Mouse (Mus musculus) neural tube, embryonic 13.5 days (tissue): ENCODE data around the gene Dolk. TPM values are rescaled to one million over a fixed set of nuclear protein-coding genes. Genes with fewer than 3 reads are reported as not detected.

Experiments used
- ATAC-seq: fragments of 200-750 bp; cut with Nextera tagmentation; 2 replicates; pipeline ENCODE4 v1.8.0; 2017; ENCODE audit warnings: low read depth, mild to moderate bottlenecking, moderate TSS enrichment, moderate library complexity
- H3K27ac ChIP-seq: fragments of 300-500 bp; sonication (generic); replicated peaks from 2 replicates; pipeline ENCODE4 v1.5.1; 2015; ENCODE audit warnings: moderate library complexity, mild to moderate bottlenecking, inconsistent platforms
- H3K27me3 ChIP-seq: fragments of 300-500 bp; sonication (generic); 2 replicates; pipeline ENCODE4 v1.6.1; 2015; ENCODE audit warnings: mild to moderate bottlenecking, inconsistent platforms
- H3K36me3 ChIP-seq: fragments of 300-500 bp; sonication (generic); 2 replicates; pipeline ENCODE4 v1.6.1; 2015; ENCODE audit warnings: mild to moderate bottlenecking, inconsistent platforms
- H3K4me1 ChIP-seq: fragments of 300-500 bp; sonication (generic); replicated peaks from 2 replicates; pipeline ENCODE4 v1.6.1; 2015; ENCODE audit warnings: inconsistent platforms
- H3K4me2 ChIP-seq: fragments of 300-500 bp; sonication (generic); 2 replicates; pipeline ENCODE4 v1.6.1; 2015; ENCODE audit warnings: inconsistent platforms, mild to moderate bottlenecking, moderate library complexity
- H3K4me3 ChIP-seq: fragments of 300-500 bp; sonication (generic); 2 replicates; pipeline ENCODE4 v1.5.1; 2015; ENCODE audit warnings: mild to moderate bottlenecking, inconsistent platforms
- H3K9ac ChIP-seq: fragments of 300-500 bp; sonication (generic); 2 replicates; pipeline ENCODE4 v1.6.1; 2015; ENCODE audit warnings: moderate library complexity, mild to moderate bottlenecking, inconsistent platforms
- H3K9me3 ChIP-seq: fragments of 300-500 bp; sonication (generic); 2 replicates; pipeline ENCODE4 v1.6.1; 2016; ENCODE audit warnings: inconsistent platforms
- WGBS: fragments of 180-500 bp; shearing (Covaris S2); methylation state at CpG from one replicate; pipeline ENCODE4 v1.1.7; 2015; 5-methylcytosine and 5-hydroxymethylcytosine counted together
- polyA plus RNA-seq: library from polyadenylated mRNA; unstranded; fragments of >200 nt; fragmentation: Nextera tagmentation; extraction: Ambion mirVana; gene quantifications from 2 replicates; pipeline ENCODE4 v1.2.1, GENCODE M21; 2015

Gene Dolk
- polyA plus RNA-seq = 33.1 and 35.6 TPM in 2 replicates

DNA sequence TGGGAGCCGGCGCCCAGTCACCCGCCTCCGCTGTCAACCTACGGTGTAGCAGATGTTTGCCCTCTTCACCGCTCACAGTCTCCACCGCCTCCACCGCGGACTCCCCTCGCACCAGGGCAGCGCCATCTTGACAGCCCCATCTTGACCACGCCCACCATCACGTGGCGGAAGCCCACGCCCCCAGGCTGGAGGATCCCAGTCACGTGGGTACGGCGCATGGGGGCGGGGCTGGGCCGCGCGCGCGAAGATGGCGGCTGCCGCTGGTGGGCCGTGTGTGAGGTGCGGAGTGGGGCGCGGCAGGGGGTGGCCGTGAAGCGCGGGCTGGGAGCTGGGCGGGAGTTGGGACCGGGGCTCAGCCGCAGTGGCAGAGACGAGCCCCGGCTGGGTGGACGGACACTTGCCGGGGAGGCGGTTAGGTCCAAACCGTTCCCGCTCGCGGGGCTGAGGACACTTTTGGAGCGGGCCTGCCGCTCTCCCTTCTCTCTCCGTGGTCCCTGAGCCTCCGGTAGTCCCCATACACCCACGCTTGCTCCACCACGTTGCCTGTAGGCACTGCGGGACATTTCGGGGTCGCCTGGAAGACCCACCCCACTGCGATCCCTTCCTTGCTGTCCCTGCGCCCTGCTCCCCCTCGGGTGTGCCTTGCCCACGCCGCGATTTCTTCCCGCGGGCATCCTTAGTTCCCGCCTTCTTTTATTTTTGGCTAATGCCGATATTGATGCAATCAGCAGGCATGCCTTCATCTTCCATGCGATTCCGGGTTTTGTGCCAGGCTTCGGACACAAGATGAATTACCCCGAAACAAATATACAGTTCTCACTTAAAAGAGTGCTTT is at the start of gene Dolk, which contains the start of gene Nup188:
Dolk (minus strand) TSS at position 143 of the 835 bp plus-strand sequence.
Nup188 (plus strand) TSS at position 206 of the 835 bp plus-strand sequence.
- peak within 1 kb of the TSS; percentile 96 for H3K4me3 ChIP-seq
- H3K9ac ChIP-seq = peak within 1 kb of the TSS; percentile 90
- ATAC-seq = peak; percentile 94
- WGBS = under 1% methylated on average over 53 of the region's 68 CpGs
- H3K4me1 ChIP-seq = peaks cover 26% of the 10 kb centered on the region
- peaks cover 3% of the 10 kb centered on the region; the same call in 1 of the 2 replicates for H3K36me3 ChIP-seq
- H3K4me2 ChIP-seq = peak within 1 kb of the TSS; percentile 95
- no peaks in the 10 kb centered on the region for H3K9me3 ChIP-seq
- peak within 1 kb of the TSS; percentile 71 for H3K27ac ChIP-seq
- no peaks in the 10 kb centered on the region for H3K27me3 ChIP-seq

DNA sequence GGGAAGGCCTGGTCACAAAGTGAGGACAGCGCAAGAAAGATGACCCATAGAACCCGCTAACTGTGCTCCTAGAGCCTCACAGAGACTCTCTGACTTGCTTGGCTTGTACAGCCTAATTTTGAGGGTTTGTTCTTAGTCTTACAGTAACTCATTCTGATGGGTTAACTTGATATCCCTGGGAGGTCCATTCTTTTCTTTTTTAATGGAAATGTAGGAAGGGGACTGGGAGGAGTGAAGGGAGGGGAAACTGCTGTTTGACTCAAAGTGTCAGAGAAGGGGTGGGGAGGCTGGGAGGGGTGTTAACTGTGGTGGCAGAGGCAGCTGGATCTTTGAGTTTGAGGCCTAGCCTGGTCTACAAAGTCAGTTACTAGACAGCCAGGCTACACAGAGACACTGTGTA is 49.2 kb upstream of the Dolk start:
- Histone ChIP-seq H3K27ac (no peak overlapping the region), H3K4me3 (no peak overlapping the region), H3K4me2 (no peak overlapping the region), H3K27me3 (no peaks in the 10 kb centered on the region), H3K36me3 (peaks cover 97% of the 10 kb centered on the region), H3K9me3 (no peaks in the 10 kb centered on the region), H3K9ac (no peak overlapping the region), H3K4me1 (no peaks in the 10 kb centered on the region)
- 88% methylated on average over 2 of the region's 2 CpGs for WGBS
- ATAC-seq = no peak

DNA sequence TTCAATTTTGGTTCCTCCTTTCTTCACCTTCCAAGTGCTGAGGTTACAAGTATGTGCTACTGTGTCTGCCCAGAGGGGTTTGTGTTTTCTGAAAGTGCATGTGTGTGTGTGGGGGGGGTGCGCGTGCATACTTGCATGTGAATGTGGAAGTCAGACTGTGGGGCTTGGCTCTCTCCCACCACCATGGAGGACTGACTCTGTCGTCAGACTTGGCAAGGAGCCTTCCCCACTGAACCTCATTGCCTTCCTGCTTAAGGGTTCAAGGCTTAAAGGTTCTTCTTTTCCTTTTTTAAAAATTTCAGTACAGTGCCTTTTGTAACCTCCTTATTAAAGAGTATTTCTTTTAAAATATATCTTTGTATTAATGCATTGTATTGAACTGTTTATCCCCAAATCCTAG is 42.7 kb upstream of the Dolk start:
- Histone ChIP-seq H3K4me1 (no peaks in the 10 kb centered on the region), H3K9me3 (no peaks in the 10 kb centered on the region), H3K27ac (no peak overlapping the region), H3K9ac (no peak overlapping the region), H3K27me3 (no peaks in the 10 kb centered on the region), H3K36me3 (peaks cover 99% of the 10 kb centered on the region), H3K4me3 (no peak overlapping the region), H3K4me2 (no peak overlapping the region)
- WGBS = 85% methylated on average over 3 of the region's 3 CpGs
- ATAC-seq = no peak

DNA sequence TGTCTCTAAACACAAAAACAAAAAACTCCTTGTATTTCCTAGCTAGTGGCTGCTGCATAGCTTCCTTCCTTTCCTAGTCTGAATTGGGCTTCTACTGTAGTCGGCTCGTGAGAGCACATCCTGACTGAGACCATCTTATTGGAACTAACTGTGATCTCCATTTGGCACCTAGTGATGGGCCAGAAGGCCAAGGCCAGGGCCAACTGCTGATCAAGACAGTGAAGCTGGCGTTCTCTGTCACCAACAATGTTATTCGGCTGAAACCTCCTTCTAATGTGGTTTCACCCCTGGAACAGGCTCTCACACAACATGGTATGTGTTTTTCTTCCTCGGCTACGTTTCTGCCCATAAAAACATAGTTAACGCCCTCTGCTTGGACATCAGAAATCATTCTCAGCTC is 41.1 kb upstream of the Dolk start:
- H3K27me3 ChIP-seq = no peaks in the 10 kb centered on the region
- no peaks in the 10 kb centered on the region for H3K4me1 ChIP-seq
- peaks cover 99% of the 10 kb centered on the region for H3K36me3 ChIP-seq
- no peak overlapping the region for H3K9ac ChIP-seq
- no peak overlapping the region for H3K27ac ChIP-seq
- no peak for ATAC-seq
- no peak overlapping the region for H3K4me2 ChIP-seq
- H3K9me3 ChIP-seq = no peaks in the 10 kb centered on the region
- WGBS = 96% methylated on average over 7 of the region's 7 CpGs
- no peak overlapping the region for H3K4me3 ChIP-seq

DNA sequence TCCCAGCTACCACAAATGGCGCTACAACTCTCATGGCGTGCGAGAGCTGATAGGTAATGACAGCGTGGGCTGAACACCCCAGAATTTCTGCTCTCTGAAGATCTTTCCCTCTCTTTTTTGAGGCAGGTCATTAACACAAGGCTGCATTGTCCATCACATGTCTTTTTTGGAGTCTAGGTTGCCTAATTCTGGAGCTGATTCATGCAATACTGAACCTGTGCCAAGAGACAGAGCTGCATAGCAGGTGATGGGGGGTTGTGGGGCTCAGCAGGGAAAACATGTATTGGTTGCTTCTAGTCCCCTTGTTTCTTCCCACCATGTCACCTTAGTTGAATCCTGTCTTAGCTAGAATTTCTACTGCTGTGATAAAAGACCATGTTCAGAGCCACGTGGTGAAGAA is 39.2 kb upstream of the Dolk start:
- no peak for ATAC-seq
- H3K4me2 ChIP-seq = no peak overlapping the region

DNA sequence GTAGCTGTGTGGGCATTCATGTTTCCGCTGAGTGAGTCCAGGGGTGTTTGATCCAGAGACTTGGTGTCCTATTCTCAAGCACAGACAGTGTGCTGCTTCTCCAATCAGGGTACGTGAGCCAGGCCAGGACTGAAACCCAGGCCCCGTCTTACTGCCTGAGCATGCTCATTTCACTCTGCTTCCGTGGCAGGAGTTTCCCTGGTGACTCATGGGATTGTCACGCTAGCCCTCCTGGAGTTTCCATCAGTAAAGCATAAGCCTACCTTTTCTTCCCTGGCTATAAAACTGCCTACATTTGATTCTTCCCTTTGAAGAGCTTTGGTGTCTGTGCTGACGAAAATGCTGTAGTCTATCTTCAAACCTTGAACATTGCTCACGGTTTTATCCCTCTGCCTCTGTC is 37.0 kb upstream of the Dolk start:
- Histone ChIP-seq H3K9me3 (no peaks in the 10 kb centered on the region), H3K36me3 (peaks cover 99% of the 10 kb centered on the region), H3K9ac (no peak overlapping the region), H3K4me1 (no peaks in the 10 kb centered on the region), H3K27ac (no peak overlapping the region), H3K4me3 (no peak overlapping the region), H3K4me2 (no peak overlapping the region), H3K27me3 (no peaks in the 10 kb centered on the region)
- ATAC-seq = no peak
- WGBS = 88% methylated on average over 7 of the region's 7 CpGs

More for the DNA sequence above, 39.2 kb upstream of the Dolk start:
- Histone ChIP-seq H3K4me3 (no peak overlapping the region), H3K4me1 (no peaks in the 10 kb centered on the region), H3K27me3 (no peaks in the 10 kb centered on the region), H3K9ac (no peak overlapping the region), H3K36me3 (peaks cover 99% of the 10 kb centered on the region), H3K27ac (no peak overlapping the region), H3K9me3 (no peaks in the 10 kb centered on the region)
- 95% methylated on average over 5 of the region's 5 CpGs for WGBS

DNA sequence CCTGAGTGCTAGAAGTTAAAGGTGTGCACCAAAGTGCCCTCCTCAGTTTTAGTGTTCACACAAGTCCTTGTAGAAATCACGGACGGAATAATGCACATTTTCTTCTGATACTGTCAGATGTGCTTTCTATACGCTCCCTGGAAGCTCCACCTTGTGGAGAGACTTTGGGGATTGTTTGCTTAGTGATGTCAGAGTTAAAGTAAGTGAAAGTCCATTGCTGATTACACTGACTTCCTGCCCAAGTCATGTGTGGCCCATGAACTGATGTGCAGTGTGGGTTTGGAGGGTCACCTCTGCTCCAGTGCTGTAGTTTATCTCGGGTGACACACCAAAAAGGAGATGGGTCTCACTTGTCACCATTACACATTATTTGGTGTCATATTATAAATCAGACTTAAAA is 33.1 kb upstream of the Dolk start:
- no peak overlapping the region for H3K9ac ChIP-seq
- ATAC-seq = no peak

DNA sequence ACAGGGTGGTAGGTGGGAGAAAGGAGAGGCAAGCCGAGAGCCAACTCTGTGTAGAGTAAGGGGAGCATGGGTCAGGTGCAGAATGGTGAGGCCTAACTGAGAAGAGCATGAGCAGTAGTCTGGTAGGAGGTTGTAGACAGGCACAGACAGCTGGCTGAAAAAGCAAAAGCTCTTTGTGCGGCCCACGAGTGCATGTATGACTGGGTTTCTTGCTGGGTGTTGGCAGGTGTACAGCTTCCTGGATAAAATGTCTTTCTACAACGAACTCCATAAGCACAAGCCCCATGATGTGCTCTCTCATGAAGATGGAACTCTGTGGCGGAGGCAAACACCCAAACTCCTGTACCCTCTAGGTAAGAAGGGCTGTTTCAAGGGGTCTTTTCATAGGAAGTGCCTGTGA is 30.8 kb upstream of the Dolk start:
- no peak overlapping the region for H3K4me2 ChIP-seq
- H3K9ac ChIP-seq = no peak overlapping the region
- ATAC-seq = no peak
- peaks cover 99% of the 10 kb centered on the region for H3K36me3 ChIP-seq
- WGBS = 97% methylated on average over 5 of the region's 5 CpGs
- no peaks in the 10 kb centered on the region for H3K27me3 ChIP-seq
- no peaks in the 10 kb centered on the region for H3K4me1 ChIP-seq
- H3K9me3 ChIP-seq = no peaks in the 10 kb centered on the region
- no peak overlapping the region for H3K4me3 ChIP-seq
- H3K27ac ChIP-seq = no peak overlapping the region

More for the DNA sequence above, 33.1 kb upstream of the Dolk start:
- no peaks in the 10 kb centered on the region for H3K27me3 ChIP-seq
- H3K4me3 ChIP-seq = no peak overlapping the region
- whole genome bisulfite sequencing = 88% methylated on average over 4 of the region's 4 CpGs
- H3K9me3 ChIP-seq = no peaks in the 10 kb centered on the region
- H3K4me2 ChIP-seq = no peak overlapping the region
- no peaks in the 10 kb centered on the region for H3K4me1 ChIP-seq
- H3K36me3 ChIP-seq = peaks cover 99% of the 10 kb centered on the region
- no peak overlapping the region for H3K27ac ChIP-seq

DNA sequence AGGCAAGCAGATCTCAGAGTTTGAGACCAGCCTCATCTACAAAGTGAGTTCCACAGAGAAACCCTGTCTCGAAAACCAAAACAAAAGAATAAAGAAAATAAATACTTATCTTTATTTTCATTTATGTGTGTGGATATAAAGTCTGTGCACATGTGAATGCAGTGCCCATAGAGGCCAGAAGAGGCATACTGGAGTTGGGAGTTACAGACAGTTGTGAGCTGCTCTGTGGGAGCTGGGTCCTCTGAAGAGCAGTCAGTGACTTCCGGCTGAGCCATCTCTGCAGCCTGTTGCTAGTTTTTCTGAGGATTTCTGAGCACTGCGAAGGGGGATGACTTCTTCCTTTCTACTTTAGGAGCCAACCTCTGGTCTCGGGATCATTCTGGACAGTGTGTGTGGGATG is 30.0 kb upstream of the Dolk start:
- H3K27me3 ChIP-seq = no peaks in the 10 kb centered on the region
- H3K4me3 ChIP-seq = no peak overlapping the region
- no peaks in the 10 kb centered on the region for H3K9me3 ChIP-seq
- no peaks in the 10 kb centered on the region for H3K4me1 ChIP-seq
- no peak overlapping the region for H3K4me2 ChIP-seq
- no peak overlapping the region for H3K9ac ChIP-seq
- no peak for ATAC-seq
- H3K36me3 ChIP-seq = peaks cover 97% of the 10 kb centered on the region
- WGBS = 94% methylated on average over 4 of the region's 4 CpGs
- no peak overlapping the region for H3K27ac ChIP-seq

DNA sequence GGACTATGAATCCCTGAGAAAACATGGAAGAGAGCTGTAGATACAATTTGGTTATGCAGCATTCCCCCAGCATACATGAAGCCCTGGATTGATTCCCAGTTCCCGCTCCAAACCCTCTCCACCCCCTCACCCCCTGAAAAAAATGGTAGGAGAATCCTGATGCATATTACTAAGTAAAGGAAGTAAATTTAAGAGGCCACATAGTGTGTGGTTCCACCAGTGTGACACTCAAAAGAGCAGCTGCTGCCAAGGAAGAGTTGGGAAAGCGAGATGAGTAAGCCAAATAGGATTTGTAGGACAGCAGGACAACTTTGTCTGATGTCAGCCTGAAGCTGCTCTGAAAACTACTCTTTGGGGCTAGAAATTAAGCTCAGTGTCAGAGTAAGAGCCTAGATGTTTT is 25.3 kb upstream of the Dolk start:
- H3K4me3 ChIP-seq = no peak overlapping the region
- H3K27me3 ChIP-seq = no peaks in the 10 kb centered on the region
- no peak overlapping the region for H3K9ac ChIP-seq
- WGBS = 91% methylated on average over 2 of the region's 2 CpGs
- no peak for ATAC-seq
- H3K27ac ChIP-seq = no peak overlapping the region
- no peaks in the 10 kb centered on the region for H3K4me1 ChIP-seq
- peaks cover 98% of the 10 kb centered on the region for H3K36me3 ChIP-seq
- no peaks in the 10 kb centered on the region for H3K9me3 ChIP-seq
- H3K4me2 ChIP-seq = no peak overlapping the region

DNA sequence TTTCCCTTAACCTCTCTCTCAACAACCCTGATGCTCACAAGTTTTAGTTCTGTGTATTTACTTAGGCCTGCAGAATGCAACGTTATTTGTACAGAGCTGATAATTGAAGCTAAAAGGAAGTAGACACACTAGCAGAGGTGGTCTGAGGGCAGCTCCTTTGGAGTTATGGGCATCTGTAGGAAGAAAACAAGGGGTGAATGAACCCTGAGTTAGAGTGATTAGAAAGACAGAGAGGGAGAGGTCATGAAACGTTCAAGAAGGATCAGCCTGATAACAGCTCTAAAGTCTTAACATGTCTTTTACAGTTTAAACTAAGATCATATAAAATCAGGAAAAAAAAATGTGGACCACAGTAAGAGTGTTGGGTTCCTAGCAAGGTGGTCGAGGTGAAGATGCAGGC is 23.2 kb upstream of the Dolk start:
- no peak for ATAC-seq

DNA sequence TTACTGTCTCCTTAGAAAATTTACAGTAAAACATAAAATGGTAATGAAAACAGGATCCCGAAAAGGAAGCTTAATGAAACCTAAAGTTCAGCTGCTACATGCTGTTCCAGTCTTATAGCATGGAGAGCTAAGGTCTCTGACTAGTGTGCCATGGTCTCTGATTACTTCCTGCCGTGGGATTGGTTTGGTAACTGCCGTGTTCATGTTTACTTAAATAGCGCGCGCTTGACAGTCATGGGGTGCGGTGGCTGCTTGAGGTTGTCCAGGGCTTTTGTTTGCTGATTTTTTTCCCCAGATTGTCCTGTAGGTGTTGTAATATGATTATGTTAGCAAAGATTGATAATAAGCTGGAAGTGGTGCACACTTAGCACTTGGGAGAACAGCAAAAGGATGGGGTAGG is 20.0 kb upstream of the Dolk start:
- no peak for ATAC-seq
- Histone ChIP-seq H3K4me1 (no peaks in the 10 kb centered on the region), H3K4me2 (no peak overlapping the region), H3K27me3 (no peaks in the 10 kb centered on the region), H3K9me3 (no peaks in the 10 kb centered on the region), H3K4me3 (no peak overlapping the region), H3K27ac (no peak overlapping the region), H3K36me3 (peaks cover 99% of the 10 kb centered on the region), H3K9ac (no peak overlapping the region)
- 95% methylated on average over 7 of the region's 7 CpGs for WGBS

More for the DNA sequence above, 23.2 kb upstream of the Dolk start:
- Histone ChIP-seq H3K9ac (no peak overlapping the region), H3K36me3 (peaks cover 98% of the 10 kb centered on the region), H3K4me1 (no peaks in the 10 kb centered on the region), H3K4me3 (no peak overlapping the region), H3K9me3 (no peaks in the 10 kb centered on the region), H3K27ac (no peak overlapping the region), H3K27me3 (no peaks in the 10 kb centered on the region), H3K4me2 (no peak overlapping the region)
- WGBS = 94% methylated on average over 3 of the region's 3 CpGs

DNA sequence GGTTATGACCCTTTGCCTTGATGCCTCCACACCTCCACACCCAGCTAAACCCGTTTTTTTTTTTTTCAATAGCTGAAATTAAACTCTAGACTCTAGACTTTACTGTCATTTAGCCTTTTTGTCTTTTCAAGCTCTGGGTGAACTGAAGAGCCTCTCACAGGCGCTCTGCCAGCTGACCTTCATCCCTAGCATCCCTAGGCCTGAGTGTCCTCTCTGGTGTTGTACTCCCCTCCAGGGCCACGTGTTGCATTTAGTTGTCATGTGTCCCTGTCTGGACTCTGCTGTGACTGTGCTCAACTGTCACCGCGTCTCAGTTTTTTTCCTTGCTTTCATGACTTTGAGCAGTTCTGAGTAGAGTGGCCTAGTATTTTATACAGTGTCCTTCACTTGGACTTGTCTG is 13.8 kb upstream of the Dolk start:
- no peaks in the 10 kb centered on the region for H3K9me3 ChIP-seq
- no peak overlapping the region for H3K9ac ChIP-seq
- H3K4me1 ChIP-seq = no peaks in the 10 kb centered on the region
- no peak for ATAC-seq
- WGBS = 94% methylated on average over 5 of the region's 5 CpGs
- no peak overlapping the region for H3K4me2 ChIP-seq
- H3K27me3 ChIP-seq = no peaks in the 10 kb centered on the region
- H3K27ac ChIP-seq = no peak overlapping the region
- no peak overlapping the region for H3K4me3 ChIP-seq
- peaks cover 77% of the 10 kb centered on the region for H3K36me3 ChIP-seq
